Mouse (Mus musculus): ENCODE measurements around the gene Arpc2.

The Arpc2 gene

DNA sequence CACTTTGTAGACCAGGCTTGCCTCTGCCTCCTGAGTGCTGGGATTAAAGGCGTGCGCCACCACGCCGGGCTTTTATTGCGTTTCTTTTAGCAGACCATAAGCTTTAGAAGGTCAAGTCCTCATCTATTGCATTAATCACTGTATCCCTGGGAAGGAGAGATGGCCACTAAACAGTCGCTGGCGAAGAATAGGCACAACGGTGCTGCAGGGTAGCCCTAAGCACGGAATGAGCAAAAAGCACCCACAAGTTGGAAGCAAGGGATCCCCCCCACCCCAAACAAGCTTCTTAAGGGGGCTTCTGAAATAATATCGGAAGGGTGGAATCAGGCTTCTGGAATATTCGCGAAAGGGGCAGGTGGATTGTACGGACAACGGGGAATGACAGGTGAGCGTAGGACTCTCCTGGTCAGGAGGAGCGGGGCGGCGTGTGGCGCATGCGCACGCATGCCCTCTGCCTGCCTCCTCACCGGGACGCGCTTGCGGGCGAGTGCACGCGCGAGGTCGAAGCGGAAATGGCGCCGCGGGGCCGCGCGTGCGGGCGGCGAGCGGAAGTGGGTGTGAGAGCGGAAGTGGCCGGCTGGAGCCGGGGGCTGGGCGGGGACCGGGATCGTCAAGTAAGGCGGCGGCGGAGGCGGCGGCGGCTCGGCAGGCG, at the start of gene Arpc2:
TSS of gene Arpc2 (plus strand) at position 147 of the 652 bp plus-strand sequence.
- DNase-seq, result peak; percentile 96

DNA sequence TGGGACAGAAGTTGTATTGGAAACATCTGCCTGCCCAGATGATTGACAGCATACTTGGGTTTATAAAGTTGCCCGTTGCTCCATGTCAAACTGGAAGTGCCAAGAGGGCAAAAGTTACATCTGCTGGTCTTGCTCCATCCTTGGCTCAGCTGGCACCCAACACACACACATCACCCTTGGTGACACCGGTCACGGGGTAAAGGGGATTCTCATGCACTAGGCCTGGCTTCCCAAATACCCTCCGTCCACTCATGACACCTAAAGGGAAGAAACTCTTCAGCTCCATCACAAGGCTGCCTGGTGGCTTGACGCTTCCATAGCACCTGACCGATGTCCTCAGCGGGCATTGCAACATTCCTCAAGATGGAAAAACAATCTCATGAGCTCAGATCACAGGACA, 45.4 kb upstream of the Arpc2 start:
- no peak for DNase-seq

DNA sequence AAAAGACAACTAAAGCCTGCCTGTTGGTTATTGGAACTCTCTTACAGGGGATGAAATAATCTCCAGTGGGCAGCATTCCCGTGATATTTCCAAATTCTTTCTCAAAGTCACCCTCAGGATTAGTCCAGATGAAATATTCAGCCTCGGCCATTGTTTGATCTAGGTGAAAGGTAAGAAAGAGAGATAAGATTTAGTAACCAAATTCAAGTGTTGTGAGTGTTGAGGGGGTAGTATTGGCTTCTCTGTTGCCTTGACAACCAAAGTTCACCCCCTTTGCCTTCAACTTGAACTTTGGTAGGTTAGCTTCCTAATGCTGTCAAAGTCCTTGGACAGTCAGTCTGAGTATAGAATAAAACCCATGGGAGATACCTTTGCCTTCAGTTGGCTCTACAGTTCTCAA, 43.2 kb upstream of the Arpc2 start:
- no peak for DNase-seq

DNA sequence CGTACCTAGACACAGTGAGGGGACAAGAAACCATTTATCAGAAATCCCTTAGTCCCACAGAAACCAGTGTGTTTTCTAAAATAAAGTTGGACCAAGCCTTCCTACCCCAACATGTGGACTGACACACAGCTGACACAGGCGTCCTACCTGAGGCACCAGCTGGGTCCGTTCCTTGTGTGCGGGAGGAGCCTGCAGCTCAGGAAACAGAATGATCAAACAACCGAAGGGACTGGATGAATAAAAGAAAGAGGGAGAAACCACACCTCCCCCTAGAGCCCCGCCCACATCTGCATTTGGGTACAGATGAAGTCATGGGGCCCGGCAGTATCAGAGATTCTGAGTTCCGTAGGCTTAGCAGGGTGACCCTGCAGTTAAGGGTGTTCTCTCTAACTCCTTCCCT, 41.4 kb upstream of the Arpc2 start, which contains the start of gene Cxcr1:
TSS of gene Cxcr1 (minus strand) at position 187 of the 400 bp plus-strand sequence.
- DNase-seq, result no peak

DNA sequence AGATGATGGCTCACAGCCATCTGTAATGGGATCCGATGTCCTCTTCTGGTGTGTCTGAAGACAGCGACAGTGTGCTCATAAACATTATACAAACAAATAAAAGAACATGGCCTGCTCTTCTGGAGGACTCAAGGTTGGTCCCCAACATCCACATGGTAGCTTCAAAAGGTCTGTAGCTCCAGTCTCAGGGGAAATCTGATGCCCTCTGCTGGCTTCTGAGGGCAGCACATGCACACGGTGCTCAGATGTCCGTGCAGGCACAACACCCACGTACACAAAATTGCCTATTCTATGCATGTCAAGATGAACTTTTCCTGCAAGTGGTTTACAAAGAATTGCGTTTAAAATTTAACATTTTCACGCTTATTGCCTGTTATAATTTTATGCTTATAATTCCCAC, 39.9 kb upstream of the Arpc2 start:
- DNase-seq, result no peak

DNA sequence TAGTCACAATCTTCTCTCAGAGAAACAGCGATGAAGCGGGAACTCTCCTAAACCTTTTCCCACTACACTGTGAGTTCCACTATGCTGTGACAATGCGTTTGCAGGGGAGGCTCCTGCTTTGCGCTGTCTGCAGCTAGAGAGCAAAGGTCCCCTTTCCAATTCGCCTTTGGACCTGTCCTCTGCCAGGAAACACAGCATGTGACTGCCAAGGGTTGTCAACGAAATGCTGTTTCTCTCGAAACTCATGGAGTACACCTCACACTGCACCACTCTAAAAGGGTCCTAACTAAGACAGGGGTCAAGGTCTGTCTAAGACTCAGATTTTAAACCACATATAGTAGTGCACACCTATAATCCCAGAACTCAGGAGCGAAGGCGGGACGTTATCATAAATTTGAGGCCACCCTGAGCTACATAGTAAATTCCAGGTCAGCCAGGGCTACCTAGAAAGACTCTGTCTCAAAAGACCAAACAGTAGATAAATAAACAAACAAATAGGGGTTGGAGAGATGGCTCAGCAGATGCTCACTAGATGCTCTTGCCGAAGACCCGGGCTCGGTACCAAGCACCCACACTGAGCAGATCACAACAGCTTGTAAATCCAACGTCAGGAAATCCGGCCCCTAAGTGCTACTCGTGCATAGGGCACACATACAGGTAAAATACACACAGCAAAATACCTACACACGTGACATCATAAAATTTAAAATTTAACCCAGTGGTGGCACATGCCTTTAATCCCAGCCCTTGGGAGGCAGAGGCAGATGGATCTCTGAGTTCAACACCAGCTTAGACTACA, 39.1 kb upstream of the Arpc2 start:
- DNase-seq, result no peak

DNA sequence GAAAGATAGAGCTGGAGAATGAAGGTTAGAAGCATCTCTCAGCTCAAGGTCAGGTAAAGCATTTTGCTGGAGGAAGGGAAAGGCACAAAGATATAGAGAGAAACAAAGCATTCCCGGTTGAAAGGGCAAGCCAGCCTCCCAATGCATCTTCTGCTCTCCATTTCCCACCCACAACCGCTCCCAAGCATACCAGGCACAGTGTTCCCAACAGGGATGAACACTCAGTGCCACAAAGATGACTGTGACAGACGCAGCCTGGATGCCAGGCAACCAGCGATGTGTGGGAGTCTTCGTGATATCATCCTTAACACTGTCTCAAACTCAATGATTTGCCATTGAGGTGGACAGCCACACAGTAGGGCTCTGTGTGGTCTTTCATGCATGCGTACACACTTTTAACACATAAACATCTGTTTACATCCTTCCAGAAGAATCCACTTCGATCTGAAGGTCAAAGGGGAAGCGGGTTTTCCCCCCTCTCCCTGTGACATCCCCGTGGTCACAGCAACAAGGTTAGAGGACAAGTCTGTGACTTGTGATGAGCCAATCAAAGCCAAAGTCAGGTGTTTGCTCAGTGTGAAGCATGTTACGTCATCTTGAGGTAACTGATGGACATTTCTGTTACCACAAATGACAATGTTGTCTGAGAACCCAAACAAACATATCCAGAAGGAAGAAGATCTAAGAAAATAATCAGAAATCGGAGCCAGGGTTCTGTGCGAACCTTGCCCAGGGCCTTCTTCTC, 38.0 kb upstream of the Arpc2 start:
- DNase-seq, result no peak

DNA sequence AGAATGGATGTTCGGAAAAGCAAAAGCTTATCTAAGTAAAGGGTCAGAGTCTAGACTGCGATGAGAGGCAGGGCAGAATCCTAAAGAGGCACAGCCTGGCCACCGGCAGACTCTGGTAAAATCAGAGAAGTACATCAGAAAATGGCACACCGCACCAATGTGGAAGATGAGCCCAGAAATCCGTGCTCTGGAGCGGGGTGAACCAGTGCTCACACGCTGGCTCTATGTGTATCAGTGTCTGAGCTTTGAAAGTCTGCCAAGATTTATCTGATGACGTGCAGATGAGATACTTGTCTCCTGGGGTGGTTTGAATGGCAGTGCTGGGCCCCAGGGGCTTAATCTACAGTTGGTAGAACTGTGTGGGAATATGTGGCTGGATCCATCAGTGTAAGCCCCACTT, 36.8 kb upstream of the Arpc2 start:
- no peak for DNase-seq

DNA sequence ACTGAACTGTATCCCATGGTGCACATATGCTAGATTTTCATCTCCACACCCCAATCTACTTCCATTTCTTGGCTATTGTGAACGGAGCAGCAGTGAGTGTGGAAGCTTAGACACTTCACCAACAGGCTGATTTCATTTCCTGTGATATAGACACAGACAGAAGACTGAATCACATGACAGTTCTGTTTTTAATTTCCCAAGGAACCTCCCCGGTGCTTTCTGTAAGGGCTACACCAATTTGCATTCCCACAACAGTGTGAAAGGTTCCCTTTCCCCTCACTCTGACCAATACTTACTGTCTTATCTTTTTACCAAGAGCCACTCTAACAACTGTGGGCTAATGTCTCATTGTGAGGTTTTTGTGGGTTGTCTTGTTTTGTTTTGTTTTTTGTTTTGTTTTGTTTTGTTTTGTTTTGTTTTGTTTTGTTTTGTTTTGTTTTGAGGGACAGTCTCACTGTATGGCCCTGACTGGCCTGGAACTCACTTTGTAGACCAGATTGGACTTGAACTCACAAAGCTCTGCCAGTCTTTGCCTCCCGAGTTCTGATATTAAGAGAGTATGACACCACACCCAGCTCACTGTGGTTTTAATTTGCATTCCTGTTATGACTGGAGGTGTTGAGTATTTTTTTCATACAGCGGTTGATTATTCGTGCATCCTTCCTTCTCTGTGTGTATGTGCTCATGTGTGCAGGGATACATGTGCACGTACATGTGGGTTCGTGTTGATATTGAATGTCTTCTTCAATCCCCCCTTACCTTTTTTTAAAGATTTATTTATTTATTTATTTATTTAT, 34.6 kb upstream of the Arpc2 start:
- no peak for DNase-seq

DNA sequence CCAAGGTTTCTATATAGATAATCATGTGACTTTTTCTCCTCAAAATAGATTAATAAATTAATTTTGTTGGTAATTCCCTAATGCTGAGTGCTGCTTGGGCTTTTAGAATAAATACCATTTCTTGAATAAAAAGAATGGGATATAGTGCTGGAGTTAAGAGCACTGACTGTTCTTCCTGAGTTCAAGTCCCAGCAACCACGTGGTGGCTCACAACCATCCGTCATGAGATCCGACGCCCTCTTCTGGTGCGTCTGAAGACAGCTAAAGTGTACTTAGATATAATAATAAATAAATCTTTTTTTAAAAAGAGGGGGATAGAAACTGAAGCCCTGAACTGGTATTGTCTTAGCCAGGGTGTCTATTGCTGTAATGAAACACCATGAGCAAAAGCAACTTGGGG, 32.4 kb upstream of the Arpc2 start:
- DNase-seq, result no peak

DNA sequence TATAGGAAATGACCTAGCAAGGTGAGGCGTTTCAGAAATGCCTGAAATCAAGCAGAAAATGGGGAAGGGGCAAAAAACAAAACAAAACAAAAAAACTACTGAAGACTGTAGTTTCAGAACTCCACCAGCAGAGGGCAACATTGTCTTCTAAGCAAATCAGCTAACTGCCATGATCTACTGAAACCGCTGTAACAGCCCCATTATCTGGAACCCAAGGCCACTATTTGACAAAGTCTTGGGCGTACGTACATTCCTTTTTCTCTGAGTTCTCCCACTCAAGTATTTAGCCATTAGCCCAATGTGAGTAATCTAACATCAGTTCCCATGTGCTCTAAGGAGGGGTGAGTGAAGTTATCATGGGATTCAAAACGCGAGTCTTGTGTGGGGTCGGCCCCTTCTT, 30.0 kb upstream of the Arpc2 start:
- DNase-seq, result peak; percentile 22

DNA sequence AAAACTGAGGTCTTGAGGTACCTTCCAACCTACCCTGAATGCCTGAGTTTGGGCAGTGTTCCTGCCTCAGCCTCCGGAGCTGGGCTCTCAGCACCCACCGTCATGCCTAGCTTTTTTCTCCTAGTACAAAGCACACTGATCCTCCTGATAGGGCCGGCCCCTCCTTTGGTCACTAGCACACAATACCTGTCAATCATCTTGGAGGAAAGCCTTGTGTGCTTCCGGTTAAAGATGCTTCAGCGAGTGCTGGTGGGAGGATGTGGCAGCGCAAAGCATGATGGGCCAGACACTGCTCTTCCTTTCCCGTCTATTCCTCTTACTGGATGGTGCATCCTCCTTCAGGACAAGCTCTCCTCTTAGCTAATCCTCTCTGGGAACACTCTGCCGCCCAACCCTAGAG, 29.2 kb upstream of the Arpc2 start:
- no peak for DNase-seq

DNA sequence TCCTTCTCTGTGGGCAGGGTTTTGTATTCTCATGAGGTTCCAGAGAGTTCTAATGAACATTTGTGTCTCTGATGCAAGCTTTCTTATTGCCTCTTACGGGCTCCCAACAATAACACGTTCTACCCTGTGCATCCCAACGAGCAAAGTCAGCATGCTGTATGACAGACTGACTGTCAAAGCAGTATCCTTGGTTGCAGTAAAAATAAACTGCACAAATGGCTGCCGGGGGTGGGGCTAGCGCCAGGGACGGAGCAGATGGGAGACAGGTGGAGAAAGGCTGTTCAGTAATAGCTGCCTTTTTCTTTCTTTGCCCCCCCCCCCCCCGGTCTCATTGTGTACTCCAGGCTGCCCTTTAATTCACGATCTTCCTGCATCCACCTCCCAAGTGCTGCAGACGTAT, 28.0 kb upstream of the Arpc2 start:
- DNase-seq, result no peak

DNA sequence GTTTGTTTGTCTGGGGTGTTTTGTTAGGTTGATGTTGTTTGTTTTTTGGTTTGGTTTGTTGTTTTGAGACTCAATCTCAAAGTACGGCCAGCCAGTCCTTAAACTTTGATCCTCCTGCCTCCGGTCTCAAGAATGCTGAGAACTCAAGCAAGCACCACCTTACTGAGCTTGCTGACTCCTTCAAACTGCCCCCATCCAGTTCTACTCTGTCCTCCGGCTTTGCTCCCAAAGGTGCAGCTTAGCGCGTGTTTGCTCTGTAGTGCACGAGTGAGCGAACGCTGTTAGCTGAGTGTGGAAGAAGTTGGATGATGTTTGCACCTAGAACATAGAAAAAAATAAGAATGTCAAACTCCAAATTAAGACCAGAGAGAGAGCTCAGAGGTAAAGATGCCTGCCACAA, 26.9 kb upstream of the Arpc2 start:
- no peak for DNase-seq

DNA sequence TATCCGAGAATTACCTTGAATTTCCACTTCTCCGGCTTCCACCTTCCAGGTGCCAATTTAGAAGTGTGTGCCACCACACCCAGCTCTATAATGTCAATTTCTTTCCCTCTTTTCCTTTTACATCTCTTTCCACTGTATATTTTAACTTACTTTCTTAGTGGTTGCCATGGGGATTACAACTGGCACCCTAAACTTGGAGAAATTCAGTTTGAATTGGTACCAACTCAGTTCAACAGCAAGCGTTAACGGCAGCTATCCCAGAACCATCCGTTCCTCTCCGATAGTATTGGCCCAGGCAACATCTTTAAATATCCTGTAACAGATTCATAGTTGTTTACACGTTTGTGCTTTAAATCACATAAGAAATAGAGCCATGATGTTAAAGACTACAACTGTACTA, 16.0 kb upstream of the Arpc2 start:
- DNase-seq, result no peak

DNA sequence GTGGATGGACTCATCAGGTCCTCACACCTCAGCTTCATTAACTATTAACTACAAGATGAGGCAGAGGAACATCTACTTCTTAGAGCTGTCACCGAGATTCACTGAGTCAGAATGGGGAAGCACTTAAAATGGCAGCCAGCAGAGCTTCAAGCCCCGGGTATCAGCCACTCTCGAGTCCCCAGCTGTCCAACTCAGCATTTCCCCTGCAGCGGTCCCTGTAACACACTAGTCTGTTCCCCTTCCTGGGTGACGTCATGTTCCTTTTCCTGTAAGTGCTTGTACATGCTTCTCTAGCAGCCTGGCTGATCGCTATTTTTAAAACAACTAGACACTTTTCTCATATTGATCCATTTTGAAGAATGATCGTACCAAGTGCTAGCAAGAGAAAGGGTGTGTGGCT, 8.6 kb upstream of the Arpc2 start:
- DNase-seq, result no peak

DNA sequence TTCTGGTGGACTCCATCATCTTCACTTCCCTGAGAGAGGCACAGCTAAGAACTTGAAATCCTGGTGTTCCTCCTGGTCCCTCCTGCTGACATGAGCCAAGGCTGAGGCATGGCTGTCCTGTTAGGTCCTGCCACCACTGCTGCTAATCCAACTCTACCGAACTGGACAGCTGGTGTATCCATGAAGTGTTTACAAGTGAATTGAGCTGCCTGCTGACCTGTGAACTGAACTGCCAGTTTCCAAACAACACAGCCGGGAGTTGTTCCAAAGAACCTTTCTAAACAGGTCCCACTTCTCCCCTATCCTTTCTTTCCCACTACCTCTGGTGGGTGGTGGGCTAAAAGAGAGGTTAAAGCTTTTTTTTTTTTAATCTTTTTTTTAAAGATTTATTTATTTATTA, 5.9 kb upstream of the Arpc2 start:
- DNase-seq, result no peak

DNA sequence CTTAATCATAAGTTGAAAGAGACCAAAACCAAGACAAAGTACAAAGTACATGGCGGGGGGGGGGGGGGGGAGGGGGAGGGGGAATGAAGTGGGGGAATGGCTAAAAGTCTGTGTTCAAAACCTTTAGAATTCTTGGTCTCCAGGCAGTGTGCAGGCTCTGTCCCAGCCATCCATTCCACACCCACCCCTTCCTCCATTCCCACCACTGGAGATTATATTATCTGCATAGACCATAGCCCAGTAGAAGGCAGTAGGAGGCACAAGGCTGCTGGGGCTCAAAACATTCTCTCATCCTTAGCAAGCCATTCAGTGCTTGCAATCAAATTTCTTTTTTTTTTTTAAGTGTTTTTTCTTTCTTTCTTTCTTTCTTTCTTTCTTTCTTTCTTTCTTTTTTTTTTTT, 4.9 kb upstream of the Arpc2 start:
- DNase-seq, result no peak

DNA sequence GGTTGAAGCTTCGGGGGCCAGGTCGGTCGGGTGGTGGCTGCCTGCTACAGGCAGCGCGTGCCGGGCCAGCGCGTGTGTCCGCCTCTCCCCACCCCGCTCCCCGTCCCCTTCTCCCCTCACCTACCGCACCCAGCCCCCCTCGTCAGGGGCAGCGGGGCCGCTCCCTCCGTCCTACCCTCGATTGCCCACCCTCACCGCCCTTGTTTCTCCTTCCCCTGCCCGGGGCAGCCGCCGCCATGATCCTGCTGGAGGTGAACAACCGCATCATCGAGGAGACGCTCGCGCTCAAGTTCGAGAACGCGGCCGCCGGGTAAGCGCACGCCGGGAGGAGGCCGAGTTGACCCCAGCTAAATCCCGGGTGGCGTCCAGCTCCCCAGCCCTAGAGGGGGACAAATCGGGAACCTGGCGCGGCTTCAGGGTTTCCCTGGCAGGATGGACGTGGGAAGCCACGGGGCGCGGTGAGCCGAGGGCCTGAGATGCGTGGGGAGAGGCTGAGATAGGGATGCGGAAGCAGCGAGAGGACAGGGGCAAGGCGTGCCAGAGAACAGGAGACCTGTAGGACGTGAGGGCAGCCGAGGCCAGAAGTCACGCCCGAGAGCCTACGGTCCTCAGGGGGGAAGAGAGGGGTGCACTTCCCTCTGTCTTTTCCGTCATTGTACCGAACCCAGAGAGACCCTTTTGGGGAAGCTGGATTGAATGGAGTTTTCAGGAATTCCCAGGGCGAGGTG, 870 bp downstream of the Arpc2 start:
- no peak for DNase-seq

DNA sequence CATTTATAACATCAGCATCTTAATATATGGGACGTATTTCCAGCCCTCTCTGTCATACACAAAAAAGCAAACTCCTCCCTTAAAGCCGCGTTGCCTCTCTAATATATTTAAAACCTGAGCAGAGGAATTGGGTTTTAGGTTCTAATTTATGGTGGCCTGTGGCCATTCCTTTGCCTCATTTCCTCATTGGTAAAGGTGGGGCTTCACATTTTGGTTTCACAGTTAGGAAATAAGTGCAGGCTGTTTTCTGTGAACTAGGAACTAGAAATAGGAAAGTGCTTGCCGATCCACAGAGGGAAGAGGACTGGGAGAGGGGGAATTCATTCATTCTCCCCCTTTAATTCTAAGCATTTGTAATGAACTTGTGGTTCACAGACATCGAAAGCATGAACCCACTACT, 1.8 kb downstream of the Arpc2 start:
- DNase-seq, result no peak

DNA sequence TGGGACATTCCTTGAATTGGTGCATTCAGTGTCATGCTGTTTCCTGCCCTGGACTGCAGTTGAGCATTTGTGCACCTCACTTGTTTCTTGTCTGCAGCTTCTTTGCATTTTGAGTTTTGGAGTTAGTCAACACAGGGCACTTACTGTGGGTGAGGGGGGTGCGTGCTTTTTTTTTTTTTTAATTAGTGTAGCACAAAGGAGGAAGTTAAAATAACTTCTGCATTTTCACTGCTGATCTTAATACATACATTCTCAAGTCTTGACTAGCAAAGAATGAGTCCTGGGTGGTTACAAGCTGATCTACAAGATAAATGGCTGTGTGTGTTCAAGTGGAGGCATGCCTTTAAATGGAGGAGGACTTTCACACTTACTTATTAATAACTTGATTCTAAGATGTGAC, 2.3 kb downstream of the Arpc2 start:
- DNase-seq, result no peak

DNA sequence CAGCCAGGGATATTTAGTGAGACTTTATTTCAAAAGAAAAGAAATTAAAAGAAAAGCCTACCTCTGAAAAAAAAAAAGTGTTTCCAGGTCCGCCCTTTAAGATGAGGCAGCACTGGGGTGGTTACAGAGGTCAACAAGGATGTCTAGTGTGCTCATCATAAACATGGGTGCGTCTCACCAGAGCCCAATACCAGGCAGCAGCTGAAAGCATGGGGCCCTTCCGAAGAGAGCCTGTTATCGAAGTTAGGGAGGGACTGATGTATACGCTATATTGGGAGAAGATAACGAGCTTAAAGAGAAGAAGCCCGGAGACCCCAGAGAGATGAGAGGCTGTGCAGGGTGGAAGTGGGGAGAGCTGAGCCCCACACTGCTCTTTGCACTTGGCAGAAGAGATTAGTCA, 3.3 kb downstream of the Arpc2 start:
- no peak for DNase-seq

DNA sequence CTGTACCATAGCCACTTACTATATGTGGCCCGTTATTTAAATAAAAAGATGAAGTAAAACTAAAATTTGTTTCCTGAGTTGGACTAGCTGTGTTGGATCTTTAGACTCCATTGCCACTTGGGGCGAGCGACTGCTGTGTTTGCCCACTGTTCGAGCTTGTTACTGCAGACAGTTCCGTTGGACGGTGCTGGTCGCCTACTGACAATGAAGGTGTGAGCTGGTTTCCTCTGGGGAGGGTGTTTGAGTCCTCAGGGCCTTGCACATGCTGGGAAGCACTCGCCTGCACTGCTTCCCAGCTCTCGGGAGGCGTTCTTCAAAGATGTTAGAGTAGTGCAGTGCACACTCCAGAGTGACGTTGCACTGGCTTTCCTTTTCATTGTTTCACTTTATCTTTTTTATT, 3.7 kb downstream of the Arpc2 start:
- no peak for DNase-seq
